8 mouse cellular contexts compared by ENCODE assay signal in the genomic region with DNA sequence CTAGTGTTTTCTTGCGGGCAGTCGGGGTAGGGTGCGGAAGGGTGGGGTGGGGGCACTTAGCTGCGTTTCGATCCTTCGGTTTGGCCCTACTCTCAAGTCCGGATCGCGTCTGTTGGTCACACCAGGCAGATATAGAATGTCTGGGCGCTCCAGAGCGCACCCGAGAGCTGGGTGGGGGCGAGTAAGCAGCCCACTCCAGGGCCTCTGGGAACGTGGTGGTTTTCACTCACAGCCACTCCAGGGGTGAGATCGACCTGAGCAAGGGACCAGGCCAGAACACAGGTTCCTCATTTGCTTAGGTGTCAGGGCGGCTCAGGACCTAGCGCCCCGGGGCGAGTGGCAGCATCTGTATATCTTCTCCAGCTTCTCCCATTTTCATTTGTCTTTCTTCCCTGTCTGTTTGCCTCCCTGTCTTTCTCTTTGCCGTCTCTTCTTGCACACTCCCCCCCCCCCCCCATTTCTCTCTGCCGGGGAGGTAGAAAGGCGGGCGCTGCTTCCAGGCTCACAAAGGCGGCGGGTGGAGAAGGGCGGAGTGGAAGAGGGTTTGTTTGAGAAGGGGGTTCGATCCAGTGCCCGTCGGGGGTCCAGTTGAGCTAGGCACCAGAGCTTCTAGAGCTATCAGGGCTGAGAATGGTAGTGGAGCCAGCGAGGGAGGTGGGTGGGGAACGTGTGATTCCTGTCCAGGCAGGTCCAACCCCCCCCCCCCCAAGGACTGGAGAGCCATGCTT. TPM values are rescaled to one million over a fixed set of nuclear protein-coding genes. Genes with fewer than 3 reads are reported as not detected.
A peak's percentile ranks its signal among the peaks of the same experiment; 100 is the strongest.
DNase-seq lines count a peak whose midpoint lies in the region; ATAC-seq and TF ChIP-seq lines count a peak whose summit lies in the region.

No protein-coding gene starts in this region.

- peak overlapping the region; percentile 75 for H3K4me2 ChIP-seq in hindbrain, embryonic 13.5 days

- no peaks in the 10 kb centered on the region for H3K36me3 ChIP-seq in hindbrain, embryonic 13.5 days
- no peaks in the 10 kb centered on the region for H3K36me3 ChIP-seq in midbrain, embryonic 10.5 days

- H3K27me3 ChIP-seq in hindbrain, embryonic 13.5 days, result peaks cover 23% of the 10 kb centered on the region
- H3K27me3 ChIP-seq in midbrain, embryonic 10.5 days (ENCODE audit: low read depth, poor library complexity, severe bottlenecking), result peaks cover 100% of the 10 kb centered on the region

- WGBS in hindbrain, embryonic 13.5 days, result 22% methylated on average over 26 of the region's 31 CpGs
- WGBS in midbrain, embryonic 10.5 days, result 15% methylated on average over 30 of the region's 31 CpGs

- peak overlapping the region; percentile 87 for H3K9ac ChIP-seq in hindbrain, embryonic 13.5 days

- peak; percentile 88 for DNase-seq in heart, adult 11 months
- no peak for DNase-seq in heart, adult 8-10 months (ENCODE audit: low spot score)
- DNase-seq in midbrain, embryonic 10.5 days (ENCODE audit: low spot score), result no peak
- no peak for DNase-seq in T-cell, adult 2 months (ENCODE audit: low spot score)
- no peak for DNase-seq in embryo, embryonic 10.5 days (ENCODE audit: low spot score)
- DNase-seq in kidney, postnatal 14 days, result no peak

- ATAC-seq in hindbrain, embryonic 13.5 days (ENCODE audit: low FRiP score), result no peak

- TF ChIP-seq POLR2A in bone marrow macrophage, adult 2 months (IDR thresholded peaks at IDR 0.05; ENCODE audit: borderline replicate concordance, low read depth, low read length), result no peak

- no peaks in the 10 kb centered on the region for H3K9me3 ChIP-seq in hindbrain, embryonic 13.5 days
- no peaks in the 10 kb centered on the region for H3K9me3 ChIP-seq in midbrain, embryonic 10.5 days (replicated peaks)

- no peak for TF ChIP-seq CTCF in bone marrow macrophage, adult 2 months (IDR thresholded peaks at IDR 0.05; ENCODE audit: low read depth, low read length)

- H3K27ac ChIP-seq in bone marrow macrophage, adult 2 months (ENCODE audit: insufficient read depth, low read depth, low read length), result no peak overlapping the region
- H3K27ac ChIP-seq in hindbrain, embryonic 13.5 days, result peak overlapping the region; percentile 84
- peak overlapping the region; percentile 92 for H3K27ac ChIP-seq in midbrain, embryonic 10.5 days (replicated peaks)

- peak overlapping the region; percentile 63 for H3K4me3 ChIP-seq in bone marrow macrophage, adult 2 months (ENCODE audit: insufficient read depth, low read length)
- H3K4me3 ChIP-seq in hindbrain, embryonic 13.5 days, result peak overlapping the region; percentile 66
- H3K4me3 ChIP-seq in midbrain, embryonic 10.5 days, result peak overlapping the region; percentile 79

- H3K4me1 ChIP-seq in bone marrow macrophage, adult 2 months (ENCODE audit: control insufficient read depth, insufficient read depth, low read length), result no peaks in the 10 kb centered on the region
- peaks cover 37% of the 10 kb centered on the region for H3K4me1 ChIP-seq in hindbrain, embryonic 13.5 days (replicated peaks)
- H3K4me1 ChIP-seq in midbrain, embryonic 10.5 days, result peaks cover 49% of the 10 kb centered on the region

RNA-seq across cellular contexts. Expression of a gene that starts 1.4 kb away (rescaled TPM):
- 10 to 100 TPM; 15.8 to 18.7 (median 16.4) TPM for total RNA-seq in heart, adult 8-10 months (2022)
- polyA plus RNA-seq in bone marrow macrophage, adult 2 months (2012; ENCODE audit: insufficient read depth, insufficient read length, missing spikeins), result 1.9 and 2.7 TPM in 2 replicates
- 26.6 and 33.0 TPM in 2 replicates for polyA plus RNA-seq in hindbrain, embryonic 13.5 days (2015; fragmentation: Nextera tagmentation; extraction: Ambion mirVana)
- polyA plus RNA-seq in midbrain, embryonic 10.5 days (2016; fragmentation: Nextera tagmentation; extraction: Ambion mirVana), result 49.3 and 50.6 TPM in 2 replicates
